Mouse (Mus musculus) embryonic facial prominence, embryonic 13.5 days (tissue): ENCODE measurements around the gene Sntb2. TPM values are rescaled to one million over a fixed set of nuclear protein-coding genes. Genes with fewer than 3 reads are reported as not detected.

Experiments
- polyA plus RNA-seq: library from polyadenylated mRNA; unstranded; fragments of >200 nt; fragmentation: Nextera tagmentation; extraction: Ambion mirVana; gene quantifications from 2 replicates; pipeline ENCODE4 v1.2.1, GENCODE M21; 2015

Gene Sntb2
- polyA plus RNA-seq, 1 experiment from 2014 or later, result 20.1 TPM

Other genes starting within 250 kb of the Sntb2 start
- gene Has3, start 65.5 kb upstream of the Sntb2 start, polyA plus RNA-seq, result 0.66 and 0.76 TPM in 2 replicates
- gene Utp4, start 42.1 kb upstream of the Sntb2 start, polyA plus RNA-seq, result 74.4 and 76.9 TPM in 2 replicates
- gene Vps4a, start 95.5 kb downstream of the Sntb2 start, polyA plus RNA-seq, result 81.6 and 81.7 TPM in 2 replicates
- 51.1 and 55.7 TPM in 2 replicates for gene Pdf, start 112.9 kb downstream of the Sntb2 start, polyA plus RNA-seq
- 39.9 and 40.4 TPM in 2 replicates for gene Cog8, start 120.9 kb downstream of the Sntb2 start, polyA plus RNA-seq
- 87.2 and 109 TPM in 2 replicates for gene Nip7, start 121.1 kb downstream of the Sntb2 start, polyA plus RNA-seq
- gene Tmed6, start 129.9 kb downstream of the Sntb2 start, polyA plus RNA-seq, result not detected in 2 replicates
- gene Terf2, start 160.8 kb downstream of the Sntb2 start, polyA plus RNA-seq, result 24.7 and 24.8 TPM in 2 replicates
- gene Cyb5b, start 214.9 kb downstream of the Sntb2 start, polyA plus RNA-seq, result 78.5 and 83.4 TPM in 2 replicates